Mouse (Mus musculus): Measurements from ENCODE around the gene Tnfaip3.

Gene Tnfaip3

DNA sequence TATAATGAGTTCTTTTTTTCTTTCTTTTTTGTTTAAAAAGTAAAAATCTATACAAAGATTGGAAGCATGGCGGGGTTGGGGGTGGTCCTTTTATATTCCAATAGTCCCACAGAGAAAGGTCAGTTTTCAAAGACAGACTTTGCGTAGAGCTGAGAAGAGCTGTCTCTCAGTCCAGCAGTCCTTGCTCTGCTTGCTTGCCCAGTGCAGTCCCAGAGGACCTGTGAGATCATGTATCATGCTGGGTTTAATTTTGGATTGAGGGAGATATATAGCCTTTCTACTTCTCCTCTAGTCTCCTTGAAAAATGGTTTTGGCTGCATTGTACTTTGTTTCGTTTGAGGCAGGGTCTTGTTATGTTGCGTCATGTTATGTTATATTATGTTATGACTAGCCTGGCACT, 49.9 kb downstream of the Tnfaip3 start:
- no peak for DNase-seq (ENCODE audit: low spot score in 2 of 2)

DNA sequence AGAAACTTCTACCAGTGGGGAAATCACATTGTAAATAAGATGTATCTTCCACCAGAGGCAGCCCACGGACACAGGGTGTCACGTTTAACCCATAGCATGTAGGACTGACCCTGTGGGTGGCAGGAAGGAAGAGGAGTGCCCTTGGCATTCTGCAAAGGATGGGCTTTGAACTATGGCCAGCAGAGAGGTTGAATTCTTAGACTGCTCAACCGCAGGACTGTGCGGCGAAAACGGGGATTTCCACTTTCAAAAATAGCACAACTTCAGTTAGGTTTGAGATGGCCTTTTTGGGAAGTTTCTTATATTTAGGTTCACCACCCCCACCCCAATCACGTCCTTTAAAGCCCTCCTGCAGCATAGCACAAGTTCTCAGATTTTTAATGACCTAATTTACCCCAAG, 50.6 kb downstream of the Tnfaip3 start:
- DNase-seq (ENCODE audit: low spot score in 2 of 2) = no peak

DNA sequence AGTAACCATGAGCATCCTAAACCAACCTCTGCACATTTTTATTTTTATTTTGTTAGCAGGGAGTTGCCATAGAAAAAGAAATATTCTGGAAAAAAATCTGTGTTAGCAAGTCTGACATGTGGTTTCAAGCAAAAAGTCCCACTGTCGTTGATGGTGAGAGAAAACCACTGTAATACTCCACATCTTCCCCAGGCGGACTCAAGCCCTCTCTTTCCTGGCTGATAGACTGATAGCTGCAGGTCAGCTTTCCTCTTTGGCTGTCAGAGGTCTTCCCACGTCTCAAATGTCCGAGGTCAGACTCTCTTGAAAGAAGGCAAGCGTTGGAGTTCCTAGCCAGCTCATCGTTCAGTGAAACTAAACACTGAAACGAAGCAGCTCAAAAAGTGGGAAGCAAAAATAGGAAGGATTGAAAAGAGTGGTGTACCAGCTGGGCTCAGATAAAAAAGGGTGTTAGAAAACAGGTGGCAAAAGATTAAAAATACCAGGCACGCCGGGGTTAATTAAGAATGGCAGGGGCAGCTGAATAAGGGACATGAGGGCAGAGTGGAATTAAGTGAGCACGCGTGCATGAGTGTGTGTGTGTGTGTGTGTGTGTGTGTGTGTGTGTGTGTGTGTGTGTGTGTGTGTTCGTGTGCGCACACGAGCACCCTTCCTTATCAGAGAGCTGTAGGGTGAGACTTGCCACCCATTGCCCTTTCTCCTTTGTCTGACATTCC, 55.5 kb downstream of the Tnfaip3 start:
- no peak for DNase-seq (ENCODE audit: low spot score in 2 of 2)

DNA sequence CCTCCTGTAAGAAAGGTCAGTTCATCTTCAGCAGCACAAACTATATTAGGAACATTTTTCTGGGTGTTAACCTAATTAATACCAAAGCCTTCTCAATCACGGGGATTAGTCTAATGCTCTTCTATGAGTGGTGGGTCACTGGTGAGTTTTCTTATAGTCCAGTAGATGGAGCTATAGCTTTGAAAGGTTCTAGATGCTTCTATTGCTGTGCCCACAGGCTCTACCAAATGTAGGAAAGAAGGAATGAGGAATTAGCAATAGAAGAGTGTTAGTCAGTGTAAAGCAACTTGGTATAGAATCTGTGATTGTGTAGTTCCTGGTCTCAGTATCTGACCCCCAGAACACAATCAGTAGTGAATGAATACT, 61.8 kb downstream of the Tnfaip3 start:
- no peak for DNase-seq (ENCODE audit: low spot score in 2 of 2)

DNA sequence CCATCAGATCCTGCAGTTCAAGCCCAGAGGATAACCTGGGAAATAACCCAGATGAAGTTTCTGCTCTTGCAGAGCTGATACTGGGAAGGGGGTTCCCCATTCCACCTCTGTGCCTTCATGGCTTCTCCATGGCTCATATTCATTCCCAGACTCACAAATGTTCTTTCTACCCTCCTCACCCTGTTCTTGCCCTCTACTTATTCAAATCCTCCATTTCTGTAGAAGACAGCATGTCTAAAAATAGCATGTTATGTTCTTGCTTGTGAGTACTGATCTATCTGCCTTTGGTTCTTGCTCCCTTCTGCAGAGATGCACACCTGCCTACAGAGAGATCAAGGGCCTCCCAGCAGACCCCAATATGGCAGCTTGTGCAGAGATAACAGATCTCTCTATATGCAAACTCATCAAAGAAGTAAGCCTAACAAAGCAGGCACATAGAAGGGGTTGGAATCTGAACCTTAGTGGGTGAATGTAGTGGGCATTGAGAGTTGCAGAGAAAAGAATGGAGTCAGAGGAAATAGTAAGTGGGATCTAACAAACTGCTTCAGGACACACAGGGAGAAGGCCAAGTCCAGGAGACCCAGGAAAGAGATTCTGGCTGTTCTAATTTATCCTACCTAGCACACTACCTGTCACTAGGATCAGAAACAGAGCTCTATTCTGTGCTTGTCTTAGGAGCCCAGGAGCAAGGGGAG, 62.3 kb downstream of the Tnfaip3 start:
- no peak for DNase-seq (ENCODE audit: low spot score in 2 of 2)
